Mouse (Mus musculus): ENCODE results near the gene Arhgef19. TPM values are rescaled to one million over a fixed set of nuclear protein-coding genes. Genes with fewer than 3 reads are reported as not detected.
A peak's percentile ranks its signal among the peaks of the same experiment; 100 is the strongest.

Gene Arhgef19
- polyA plus RNA-seq, 1 experiment, result 4.9 TPM

- WGBS, result 65% methylated on average over 7 of the region's 7 CpGs
- H3K27me3 ChIP-seq (replicated peaks; ENCODE audit: control insufficient read depth, insufficient read depth, low read length), result no peaks in the 10 kb centered on the region
- TF ChIP-seq POLR2A (IDR thresholded peaks at IDR 0.05; ENCODE audit: low read depth, low read length) (no peak), CTCF (conservative IDR thresholded peaks at IDR 0.05; ENCODE audit: insufficient read depth, insufficient read length, low read depth, low read length) (no peak)
- peak overlapping the region; percentile 90 for H3K4me3 ChIP-seq (ENCODE audit: insufficient read depth, low read depth, low read length)
- DNase-seq, result no peak
- no peaks in the 10 kb centered on the region for H3K36me3 ChIP-seq (ENCODE audit: control insufficient read depth, insufficient read depth, low read length)
- H3K4me1 ChIP-seq (ENCODE audit: control insufficient read depth, insufficient read depth, low read length), result peaks cover 3% of the 10 kb centered on the region; the same call in 1 of the 2 replicates
- H3K27ac ChIP-seq (ENCODE audit: insufficient read depth, low read depth, low read length), result peak overlapping the region; percentile 32; the same call in 1 of the 2 replicates
Measured at GRCm38 (mm10) chr4:141303402-141304222, 64.3 kb downstream of the Arhgef19 start.

- Histone ChIP-seq H3K4me3 (ENCODE audit: insufficient read depth, low read depth, low read length) (0 out of 2 replicates have a peak overlapping the region, but pooled peaks have one; percentile 1), H3K4me1 (ENCODE audit: control insufficient read depth, insufficient read depth, low read length) (peaks cover 9% of the 10 kb centered on the region; the same call in 1 of the 2 replicates), H3K36me3 (ENCODE audit: control insufficient read depth, insufficient read depth, low read length) (no peaks in the 10 kb centered on the region), H3K27ac (ENCODE audit: insufficient read depth, low read depth, low read length) (no peak overlapping the region), H3K27me3 (replicated peaks; ENCODE audit: control insufficient read depth, insufficient read depth, low read length) (no peaks in the 10 kb centered on the region)
- 71% methylated on average over 4 of the region's 4 CpGs for WGBS
- DNase-seq, result no peak
- no peak for TF ChIP-seq POLR2A (IDR thresholded peaks at IDR 0.05; ENCODE audit: low read depth, low read length)
- TF ChIP-seq CTCF (conservative IDR thresholded peaks at IDR 0.05; ENCODE audit: insufficient read depth, insufficient read length, low read depth, low read length), result no peak
Measured at GRCm38 (mm10) chr4:141304223-141304611, 64.9 kb downstream of the Arhgef19 start.

- TF ChIP-seq CTCF (conservative IDR thresholded peaks at IDR 0.05; ENCODE audit: insufficient read depth, insufficient read length, low read depth, low read length) (no peak), POLR2A (IDR thresholded peaks at IDR 0.05; ENCODE audit: low read depth, low read length) (no peak)
- Histone ChIP-seq H3K27ac (ENCODE audit: insufficient read depth, low read depth, low read length) (no peak overlapping the region), H3K4me3 (ENCODE audit: insufficient read depth, low read depth, low read length) (no peak overlapping the region), H3K4me1 (ENCODE audit: control insufficient read depth, insufficient read depth, low read length) (peaks cover 21% of the 10 kb centered on the region), H3K36me3 (ENCODE audit: control insufficient read depth, insufficient read depth, low read length) (no peaks in the 10 kb centered on the region), H3K27me3 (replicated peaks; ENCODE audit: control insufficient read depth, insufficient read depth, low read length) (no peaks in the 10 kb centered on the region)
- DNase-seq, result no peak
- 70% methylated on average over 8 of the region's 8 CpGs for WGBS
Measured at GRCm38 (mm10) chr4:141306057-141306456, 66.8 kb downstream of the Arhgef19 start.

Other genes starting within 250 kb of the Arhgef19 start
- 14.9 and 18.0 TPM in 2 replicates for gene Mfap2, start 229.1 kb upstream of the Arhgef19 start, polyA plus RNA-seq (2012; rRNA removed)
- 34.7 and 41.8 TPM in 2 replicates for gene Crocc, start 178.9 kb upstream of the Arhgef19 start, polyA plus RNA-seq (2012; rRNA removed)
- gene Necap2, start 161.1 kb upstream of the Arhgef19 start, polyA plus RNA-seq (2012; rRNA removed), result 60.3 and 64.9 TPM in 2 replicates
- 0.03 and 0.26 TPM in 2 replicates for gene Spata21, start 151.2 kb upstream of the Arhgef19 start, polyA plus RNA-seq (2012; rRNA removed)
- 59.3 and 60.3 TPM in 2 replicates for gene Szrd1, start 99.7 kb upstream of the Arhgef19 start, polyA plus RNA-seq (2012; rRNA removed)
- 11.7 and 13.0 TPM in 2 replicates for gene Fbxo42, start 91.6 kb upstream of the Arhgef19 start, polyA plus RNA-seq (2012; rRNA removed)
- 1.2 and 1.6 TPM in 2 replicates for gene Rsg1, start 25.5 kb upstream of the Arhgef19 start, polyA plus RNA-seq (2012; rRNA removed)
- 8.1 and 9.6 TPM in 2 replicates for gene Epha2, start 61.7 kb downstream of the Arhgef19 start, polyA plus RNA-seq (2012; rRNA removed)
- 1.8 and 2.0 TPM in 2 replicates for gene Fam131c, start 128.7 kb downstream of the Arhgef19 start, polyA plus RNA-seq (2012; rRNA removed)
- gene Clcnka, start 159.2 kb downstream of the Arhgef19 start, polyA plus RNA-seq (2012; rRNA removed), result 99.3 and 105 TPM in 2 replicates
- gene Clcnkb, start 176.5 kb downstream of the Arhgef19 start, polyA plus RNA-seq (2012; rRNA removed), result 286 and 318 TPM in 2 replicates
- 2.9 and 9.5 TPM in 2 replicates for gene Hspb7, start 181.3 kb downstream of the Arhgef19 start, polyA plus RNA-seq (2012; rRNA removed)
- 0.11 and 0.14 TPM in 2 replicates for gene Srarp, start 196.6 kb downstream of the Arhgef19 start, polyA plus RNA-seq (2012; rRNA removed)
- gene Zbtb17, start 205.2 kb downstream of the Arhgef19 start, polyA plus RNA-seq (2012; rRNA removed), result 23.4 and 28.9 TPM in 2 replicates

All from kidney, adult 2 months (tissue).